Mouse (Mus musculus) left cerebral cortex, adult 8-10 months (tissue): ENCODE measurements around the gene Dffa. TPM values are rescaled to one million over a fixed set of nuclear protein-coding genes. Genes with fewer than 3 reads are reported as not detected.

Source experiments
- DNase-seq, 2 experiments: peaks; one replicate each; pipeline ENCODE4 v3.0.0; 2022; ENCODE audit warnings: low spot score in 2 of 2
- total RNA-seq, 4 experiments: library from RNA; stranded (reverse); gene quantifications; 2 replicates each; pipeline ENCODE4 v1.2.4; 2022

Gene Dffa
- total RNA-seq, result 10 to 100 TPM; 55.8 to 62.6 (median 58.1) TPM

- DNase-seq, result peak; percentile 78 to 89
These were observed at the start of gene Dffa for GRCm38 (mm10) chr4:149103875-149104561. Gene Dffa (plus strand): TSS chr4:149104146.

- no peak for DNase-seq
These were observed 48.1 kb upstream of the Dffa start for GRCm38 (mm10) chr4:149055847-149056246.

GRCm38 (mm10) chr4:149056957-149057356 lies 47.0 kb upstream of the Dffa start:
- DNase-seq, result no peak

- DNase-seq, result no peak
These were observed 46.5 kb upstream of the Dffa start for GRCm38 (mm10) chr4:149057470-149057869.

GRCm38 (mm10) chr4:149058298-149058697 lies 45.6 kb upstream of the Dffa start:
- no peak for DNase-seq

GRCm38 (mm10) chr4:149059713-149060112 lies 44.2 kb upstream of the Dffa start:
- DNase-seq, result no peak

GRCm38 (mm10) chr4:149060621-149061431 lies 43.1 kb upstream of the Dffa start:
- DNase-seq, result no peak

GRCm38 (mm10) chr4:149061432-149061718 lies 42.6 kb upstream of the Dffa start:
- no peak for DNase-seq

- DNase-seq, result no peak
These were observed 41.3 kb upstream of the Dffa start for GRCm38 (mm10) chr4:149062406-149063318.

GRCm38 (mm10) chr4:149064061-149064854 lies 39.7 kb upstream of the Dffa start:
- DNase-seq, result no peak

GRCm38 (mm10) chr4:149066672-149067551 lies 37.0 kb upstream of the Dffa start:
- DNase-seq, result no peak

- no peak for DNase-seq
These were observed 28.9 kb upstream of the Dffa start for GRCm38 (mm10) chr4:149075073-149075472.

- DNase-seq, result peak; percentile 47 to 50
These were observed 27.9 kb upstream of the Dffa start for GRCm38 (mm10) chr4:149075871-149076575.

GRCm38 (mm10) chr4:149078261-149078660 lies 25.7 kb upstream of the Dffa start:
- no peak for DNase-seq

GRCm38 (mm10) chr4:149079629-149080028 lies 24.3 kb upstream of the Dffa start:
- no peak for DNase-seq

GRCm38 (mm10) chr4:149080111-149080510 lies 23.8 kb upstream of the Dffa start:
- no peak for DNase-seq

- no peak for DNase-seq
These were observed 22.4 kb upstream of the Dffa start for GRCm38 (mm10) chr4:149081528-149081927.

- DNase-seq, result no peak
These were observed 18.6 kb upstream of the Dffa start for GRCm38 (mm10) chr4:149085381-149085780.

- no peak for DNase-seq
These were observed 12.6 kb upstream of the Dffa start for GRCm38 (mm10) chr4:149091364-149091763.
